Mouse (Mus musculus): ENCODE data around the gene Gm9745. TPM values are rescaled to one million over a fixed set of nuclear protein-coding genes. Genes with fewer than 3 reads are reported as not detected.
"Not testable (repeated sequence)": the region's sequence is repeated elsewhere in the genome, so short reads cannot be mapped to it uniquely, and the experiment has no call there.

Gm9745 gene
- polyA plus RNA-seq (2012; ENCODE audit: insufficient read depth, insufficient read length, low replicate concordance, missing spikeins): not detected in 2 replicates

GRCm38 (mm10) chr13:8948131-8948530 lies at the start of gene Gm9745:
Gene Gm9745, minus strand, starts transcription at chr13:8948231.
- not testable (repeated sequence) for H3K4me1 ChIP-seq (ENCODE audit: control insufficient read depth, insufficient read depth, low read length)

DNA sequence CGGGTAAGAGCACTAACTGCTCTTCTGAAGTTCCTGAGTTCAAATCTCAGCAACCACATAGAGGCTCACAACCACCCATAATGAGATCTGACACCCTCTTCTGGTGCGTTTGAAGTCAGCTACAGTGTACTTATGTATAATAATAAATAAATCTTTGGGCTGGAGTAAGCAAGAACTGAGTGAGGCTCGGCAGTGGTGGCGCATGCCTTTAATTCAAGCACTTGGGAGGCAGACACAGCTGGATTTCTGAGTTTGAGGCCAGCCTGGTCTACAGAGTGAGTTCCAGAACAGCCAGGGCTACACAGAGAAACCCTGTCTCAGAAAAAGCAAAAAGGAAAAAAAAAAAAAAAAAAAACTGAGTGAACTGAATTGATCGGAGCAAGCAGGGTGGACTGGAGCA lies 49.2 kb upstream of the Gm9745 start:
- not testable (repeated sequence) for H3K4me1 ChIP-seq (ENCODE audit: control insufficient read depth, insufficient read depth, low read length); H3K4me3 ChIP-seq (ENCODE audit: insufficient read depth, low read depth, low read length)
- 79% methylated on average over 5 of the region's 5 CpGs for WGBS

More at GRCm38 (mm10) chr13:8948131-8948530, at the start of gene Gm9745:
- H3K27ac ChIP-seq (ENCODE audit: insufficient read depth, low read depth, low read length); H3K4me3 ChIP-seq (ENCODE audit: insufficient read depth, low read depth, low read length): not testable (repeated sequence)

GRCm38 (mm10) chr13:8995990-8996786 lies 48.2 kb upstream of the Gm9745 start, which contains the start of gene Gtpbp4:
Gene Gtpbp4, minus strand, starts transcription at chr13:8996083.
- TF ChIP-seq CTCF (IDR thresholded peaks at IDR 0.05; ENCODE audit: insufficient read depth, low read depth, low read length) (peak; percentile 55; the same call in 1 of the 2 replicates), POLR2A (IDR thresholded peaks at IDR 0.05; ENCODE audit: insufficient read depth, low read depth, low read length) (peak; percentile 74; the same call in 1 of the 2 replicates)
- Histone ChIP-seq H3K4me3 (ENCODE audit: insufficient read depth, low read depth, low read length) (peak within 1 kb of the TSS; percentile 95), H3K4me1 (ENCODE audit: control insufficient read depth, insufficient read depth, low read length) (peaks cover 4% of the 10 kb centered on the region), H3K27ac (ENCODE audit: insufficient read depth, low read depth, low read length) (peak within 1 kb of the TSS; percentile 94)
- under 1% methylated on average over 51 of the region's 51 CpGs for WGBS

More for the DNA sequence above, 49.2 kb upstream of the Gm9745 start:
- not testable (repeated sequence) for H3K27ac ChIP-seq (ENCODE audit: insufficient read depth, low read depth, low read length)

DNA sequence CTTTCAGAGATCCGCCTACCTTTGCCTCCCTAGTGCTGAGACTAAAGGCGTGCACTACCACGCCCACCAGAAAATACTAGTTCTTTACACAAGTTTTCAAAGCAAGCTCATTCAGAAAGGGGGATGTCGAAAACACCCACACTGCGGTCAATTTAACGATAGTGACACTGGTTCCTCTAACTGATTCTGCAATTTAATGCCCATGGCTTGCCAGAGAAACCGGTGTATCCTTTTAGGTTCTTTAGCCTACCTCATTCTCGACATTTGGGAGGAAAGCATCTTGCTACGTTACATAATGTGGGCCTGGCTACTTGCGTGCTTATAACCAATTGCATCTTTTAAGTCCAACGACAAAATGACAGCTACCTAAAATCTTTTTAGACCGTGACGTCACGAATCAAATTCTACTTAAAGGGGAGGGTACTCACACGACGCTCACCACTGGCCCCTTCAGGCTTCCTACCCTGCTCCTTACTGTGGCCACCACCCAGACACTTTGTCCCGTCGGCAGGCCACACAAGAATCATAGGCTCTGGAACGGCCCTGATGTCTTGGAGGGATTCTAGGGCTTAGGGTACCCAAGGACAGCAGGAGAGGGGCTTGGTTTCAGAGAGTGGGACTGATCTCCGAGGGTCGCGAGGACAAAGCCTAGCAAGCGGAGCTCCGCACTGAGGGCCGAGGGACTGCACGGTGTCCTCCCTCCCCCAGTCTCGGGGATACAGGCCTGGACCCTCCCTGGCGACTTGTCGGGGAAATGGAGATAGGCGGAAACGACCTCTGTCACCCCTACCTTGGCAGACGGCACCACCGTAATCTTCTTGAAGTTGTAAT lies 47.3 kb upstream of the Gm9745 start:
- TF ChIP-seq CTCF (IDR thresholded peaks at IDR 0.05; ENCODE audit: insufficient read depth, low read depth, low read length): no peak
- TF ChIP-seq POLR2A (IDR thresholded peaks at IDR 0.05; ENCODE audit: insufficient read depth, low read depth, low read length): no peak
- WGBS: 2% methylated on average over 33 of the region's 33 CpGs
- peak overlapping the region; percentile 95 for H3K4me3 ChIP-seq (ENCODE audit: insufficient read depth, low read depth, low read length)
- peaks cover 4% of the 10 kb centered on the region for H3K4me1 ChIP-seq (ENCODE audit: control insufficient read depth, insufficient read depth, low read length)
- no peak overlapping the region for H3K27ac ChIP-seq (ENCODE audit: insufficient read depth, low read depth, low read length)

GRCm38 (mm10) chr13:8992231-8992630 lies 44.2 kb upstream of the Gm9745 start:
- TF ChIP-seq CTCF (IDR thresholded peaks at IDR 0.05; ENCODE audit: insufficient read depth, low read depth, low read length) (no peak), POLR2A (IDR thresholded peaks at IDR 0.05; ENCODE audit: insufficient read depth, low read depth, low read length) (no peak)
- WGBS: 88% methylated on average over 6 of the region's 6 CpGs
- Histone ChIP-seq H3K4me3 (ENCODE audit: insufficient read depth, low read depth, low read length) (no peak overlapping the region), H3K4me1 (ENCODE audit: control insufficient read depth, insufficient read depth, low read length) (peaks cover 4% of the 10 kb centered on the region), H3K27ac (ENCODE audit: insufficient read depth, low read depth, low read length) (no peak overlapping the region)

DNA sequence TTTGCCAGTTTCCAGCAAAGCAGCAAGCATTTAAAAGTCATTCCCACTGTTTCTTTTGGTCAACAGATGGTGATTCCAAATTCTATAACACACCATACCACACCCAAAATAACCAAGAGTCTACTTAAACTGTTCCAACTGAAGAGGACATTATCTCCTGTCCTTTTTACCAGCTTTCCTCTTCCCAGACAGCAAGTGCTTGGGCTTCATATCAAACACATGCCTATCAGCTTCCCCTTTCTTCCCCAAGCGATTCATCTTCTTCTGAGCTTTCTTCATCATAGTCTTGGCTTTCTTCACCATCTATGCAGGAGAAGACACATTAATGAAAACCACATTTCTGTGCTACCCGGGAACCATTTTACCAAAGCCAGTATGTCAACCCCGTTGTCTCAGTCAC lies 24.9 kb upstream of the Gm9745 start:
- no peak for TF ChIP-seq CTCF (IDR thresholded peaks at IDR 0.05; ENCODE audit: insufficient read depth, low read depth, low read length)
- TF ChIP-seq POLR2A (IDR thresholded peaks at IDR 0.05; ENCODE audit: insufficient read depth, low read depth, low read length): no peak
- H3K27ac ChIP-seq (ENCODE audit: insufficient read depth, low read depth, low read length): no peak overlapping the region
- H3K4me3 ChIP-seq (ENCODE audit: insufficient read depth, low read depth, low read length): no peak overlapping the region
- H3K4me1 ChIP-seq (ENCODE audit: control insufficient read depth, insufficient read depth, low read length): no peaks in the 10 kb centered on the region
- 98% methylated on average over 3 of the region's 3 CpGs for WGBS

- no peak overlapping the region for H3K4me3 ChIP-seq (ENCODE audit: insufficient read depth, low read depth, low read length)
- no peaks in the 10 kb centered on the region for H3K4me1 ChIP-seq (ENCODE audit: control insufficient read depth, insufficient read depth, low read length)
- TF ChIP-seq CTCF (IDR thresholded peaks at IDR 0.05; ENCODE audit: insufficient read depth, low read depth, low read length): no peak
- TF ChIP-seq POLR2A (IDR thresholded peaks at IDR 0.05; ENCODE audit: insufficient read depth, low read depth, low read length): no peak
- no peak overlapping the region for H3K27ac ChIP-seq (ENCODE audit: insufficient read depth, low read depth, low read length)
Observed at GRCm38 (mm10) chr13:8972369-8972768, 24.3 kb upstream of the Gm9745 start.

DNA sequence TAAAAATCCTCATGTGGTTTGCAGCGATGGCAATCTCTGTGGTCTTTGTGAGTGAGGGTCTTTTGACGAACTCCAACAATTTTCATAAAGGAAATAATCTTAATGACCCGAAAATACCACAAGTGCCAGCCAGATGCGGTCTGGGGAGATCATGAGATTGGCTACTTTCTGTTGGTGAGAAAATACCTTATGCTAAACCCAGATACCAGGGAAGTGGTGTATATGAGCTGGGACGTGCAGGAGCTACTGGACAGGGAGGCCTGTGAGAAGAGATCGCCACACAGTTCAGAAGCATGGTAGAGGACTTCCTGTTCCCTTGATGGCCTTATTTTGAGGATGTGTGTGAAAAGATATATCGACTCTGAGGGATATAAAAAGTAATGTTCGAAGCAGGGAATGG lies 19.7 kb upstream of the Gm9745 start:
- H3K4me3 ChIP-seq (ENCODE audit: insufficient read depth, low read depth, low read length): no peak overlapping the region
- TF ChIP-seq POLR2A (IDR thresholded peaks at IDR 0.05; ENCODE audit: insufficient read depth, low read depth, low read length) (no peak), CTCF (IDR thresholded peaks at IDR 0.05; ENCODE audit: insufficient read depth, low read depth, low read length) (no peak)
- 92% methylated on average over 8 of the region's 8 CpGs for WGBS
- no peaks in the 10 kb centered on the region for H3K4me1 ChIP-seq (ENCODE audit: control insufficient read depth, insufficient read depth, low read length)
- H3K27ac ChIP-seq (ENCODE audit: insufficient read depth, low read depth, low read length): no peak overlapping the region

GRCm38 (mm10) chr13:8965224-8965623 lies 17.2 kb upstream of the Gm9745 start:
- WGBS: 97% methylated on average over 5 of the region's 5 CpGs
- H3K27ac ChIP-seq (ENCODE audit: insufficient read depth, low read depth, low read length): no peak overlapping the region
- no peak overlapping the region for H3K4me3 ChIP-seq (ENCODE audit: insufficient read depth, low read depth, low read length)
- no peaks in the 10 kb centered on the region for H3K4me1 ChIP-seq (ENCODE audit: control insufficient read depth, insufficient read depth, low read length)
- TF ChIP-seq POLR2A (IDR thresholded peaks at IDR 0.05; ENCODE audit: insufficient read depth, low read depth, low read length) (no peak), CTCF (IDR thresholded peaks at IDR 0.05; ENCODE audit: insufficient read depth, low read depth, low read length) (no peak)

- not testable (repeated sequence) for H3K4me3 ChIP-seq (ENCODE audit: insufficient read depth, low read depth, low read length); H3K27ac ChIP-seq (ENCODE audit: insufficient read depth, low read depth, low read length); H3K4me1 ChIP-seq (ENCODE audit: control insufficient read depth, insufficient read depth, low read length)
- WGBS: 39% methylated on average over 5 of the region's 5 CpGs
Observed at GRCm38 (mm10) chr13:8962266-8962665, 14.2 kb upstream of the Gm9745 start.

GRCm38 (mm10) chr13:8961128-8961888 lies 13.3 kb upstream of the Gm9745 start:
- not testable (repeated sequence) for H3K27ac ChIP-seq (ENCODE audit: insufficient read depth, low read depth, low read length); H3K4me3 ChIP-seq (ENCODE audit: insufficient read depth, low read depth, low read length); H3K4me1 ChIP-seq (ENCODE audit: control insufficient read depth, insufficient read depth, low read length)
- 74% methylated on average over 3 of the region's 3 CpGs for WGBS

DNA sequence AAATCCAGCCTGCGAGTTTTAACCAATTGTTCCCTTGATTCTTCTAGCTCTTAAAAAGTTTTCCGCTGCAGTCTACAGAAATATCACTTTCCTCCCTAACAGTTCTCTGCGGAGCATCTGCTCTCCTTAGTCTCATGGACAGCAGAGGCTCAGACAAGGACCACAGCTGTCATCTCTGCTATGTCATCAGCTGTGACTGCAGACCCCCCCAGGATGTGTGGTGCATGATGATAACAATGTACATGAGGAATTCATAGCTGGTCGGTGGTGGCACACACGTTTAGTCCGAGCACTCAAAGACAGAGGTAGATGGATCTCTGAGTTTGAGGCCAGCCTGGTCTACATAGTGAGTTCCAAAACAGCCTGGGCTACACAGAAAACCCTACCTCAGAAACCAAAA lies 11.5 kb upstream of the Gm9745 start:
- 95% methylated on average over 5 of the region's 6 CpGs for WGBS

More for the DNA sequence above, 11.5 kb upstream of the Gm9745 start:
- H3K27ac ChIP-seq (ENCODE audit: insufficient read depth, low read depth, low read length); H3K4me1 ChIP-seq (ENCODE audit: control insufficient read depth, insufficient read depth, low read length); H3K4me3 ChIP-seq (ENCODE audit: insufficient read depth, low read depth, low read length): not testable (repeated sequence)

Measured in olfactory bulb, adult 2 months (tissue).